Mouse (Mus musculus) liver, embryonic 16.5 days (tissue): ENCODE measurements around the gene Appl1. TPM values are rescaled to one million over a fixed set of nuclear protein-coding genes. Genes with fewer than 3 reads are reported as not detected.

Experiments used
- ATAC-seq: fragments of 200-750 bp; cut with Nextera tagmentation; 2 replicates; pipeline ENCODE4 v1.8.0; 2017; ENCODE audit warnings: low read depth, mild to moderate bottlenecking, moderate number of reproducible peaks, moderate library complexity
- H3K27ac ChIP-seq: fragments of 300-500 bp; sonication (generic); 2 replicates; pipeline ENCODE4 v1.5.1; 2014; ENCODE audit warnings: mild to moderate bottlenecking, low read length
- H3K27me3 ChIP-seq: fragments of 300-500 bp; sonication (generic); 2 replicates; pipeline ENCODE4 v1.6.1; 2014; ENCODE audit warnings: low read depth, low read length, mixed read lengths; ENCODE audit not compliant: control insufficient read depth, insufficient read depth
- H3K36me3 ChIP-seq: fragments of 300-500 bp; sonication (generic); 2 replicates; pipeline ENCODE4 v1.6.1; 2014; ENCODE audit warnings: mild to moderate bottlenecking; ENCODE audit not compliant: control insufficient read depth, insufficient read depth
- H3K4me1 ChIP-seq: fragments of 300-500 bp; sonication (generic); 2 replicates; pipeline ENCODE4 v1.6.1; 2014; ENCODE audit warnings: low read depth, low read length, mixed read lengths; ENCODE audit not compliant: control insufficient read depth
- H3K4me2 ChIP-seq: fragments of 300-500 bp; sonication (generic); 2 replicates; pipeline ENCODE4 v1.6.1; 2014; ENCODE audit warnings: low read depth, low read length, mixed read lengths
- H3K4me3 ChIP-seq: fragments of 300-500 bp; sonication (generic); 2 replicates; pipeline ENCODE4 v1.5.1; 2014; ENCODE audit warnings: low read depth, mild to moderate bottlenecking, low read length
- H3K9ac ChIP-seq: fragments of 300-500 bp; sonication (generic); 2 replicates; pipeline ENCODE4 v1.6.1; 2014; ENCODE audit warnings: low read depth, low read length
- H3K9me3 ChIP-seq: fragments of 300-500 bp; sonication (generic); replicated peaks from 2 replicates; pipeline ENCODE4 v1.6.1; 2016; ENCODE audit warnings: low read length; ENCODE audit not compliant: control insufficient read depth
- WGBS: fragments of 180-500 bp; shearing (Covaris S2); extraction: QIAGEN DNeasy Blood & Tissue Kit; methylation state at CpG from one replicate; pipeline ENCODE4 v1.1.7; 2014; ENCODE audit not compliant: insufficient replicate concordance; 5-methylcytosine and 5-hydroxymethylcytosine counted together
- polyA plus RNA-seq: library from polyadenylated mRNA; unstranded; fragments of >200 nt; fragmentation: Nextera tagmentation; extraction: Ambion mirVana; gene quantifications from 2 replicates; pipeline ENCODE4 v1.2.1, GENCODE M21; 2015

Gene Appl1
- 6.4 and 7.0 TPM in 2 replicates for polyA plus RNA-seq

- H3K27ac ChIP-seq: peak within 1 kb of the TSS; percentile 63
Measured at GRCm38 (mm10) chr14:26971106-26971789, at the start of gene Appl1. Gene Appl1 (minus strand): TSS chr14:26971232.

GRCm38 (mm10) chr14:27019850-27020249 lies 48.8 kb upstream of the Appl1 start:
- ATAC-seq: no peak
- H3K4me1 ChIP-seq: no peaks in the 10 kb centered on the region
- no peak overlapping the region for H3K4me2 ChIP-seq
- no peak overlapping the region for H3K4me3 ChIP-seq
- WGBS: 75% methylated on average over 14 of the region's 14 CpGs
- no peaks in the 10 kb centered on the region for H3K9me3 ChIP-seq
- no peaks in the 10 kb centered on the region for H3K36me3 ChIP-seq
- no peak overlapping the region for H3K9ac ChIP-seq
- H3K27me3 ChIP-seq: no peaks in the 10 kb centered on the region
- H3K27ac ChIP-seq: no peak overlapping the region

More at GRCm38 (mm10) chr14:26971106-26971789, at the start of gene Appl1:
- no peak for ATAC-seq
- Histone ChIP-seq H3K9me3 (no peaks in the 10 kb centered on the region), H3K4me2 (peak within 1 kb of the TSS; percentile 98), H3K9ac (peak within 1 kb of the TSS; percentile 80), H3K36me3 (no peaks in the 10 kb centered on the region), H3K27me3 (no peaks in the 10 kb centered on the region), H3K4me1 (peaks cover 6% of the 10 kb centered on the region), H3K4me3 (peak within 1 kb of the TSS; percentile 85)
- 32% methylated on average over 10 of the region's 10 CpGs for WGBS

GRCm38 (mm10) chr14:27017936-27018335 lies 46.9 kb upstream of the Appl1 start:
- no peak for ATAC-seq
- H3K4me3 ChIP-seq: no peak overlapping the region
- no peaks in the 10 kb centered on the region for H3K4me1 ChIP-seq
- H3K27me3 ChIP-seq: no peaks in the 10 kb centered on the region
- 75% methylated on average over 2 of the region's 2 CpGs for WGBS
- H3K4me2 ChIP-seq: no peak overlapping the region
- no peaks in the 10 kb centered on the region for H3K9me3 ChIP-seq
- no peaks in the 10 kb centered on the region for H3K36me3 ChIP-seq
- H3K27ac ChIP-seq: no peak overlapping the region
- no peak overlapping the region for H3K9ac ChIP-seq

- no peak overlapping the region for H3K4me2 ChIP-seq
- WGBS: 43% methylated on average over 4 of the region's 4 CpGs
- H3K27me3 ChIP-seq: no peaks in the 10 kb centered on the region
- H3K36me3 ChIP-seq: no peaks in the 10 kb centered on the region
- H3K9me3 ChIP-seq: no peaks in the 10 kb centered on the region
- no peak for ATAC-seq
- no peak overlapping the region for H3K27ac ChIP-seq
- H3K4me1 ChIP-seq: no peaks in the 10 kb centered on the region
- no peak overlapping the region for H3K9ac ChIP-seq
- no peak overlapping the region for H3K4me3 ChIP-seq
Measured at GRCm38 (mm10) chr14:27013658-27014057, 42.6 kb upstream of the Appl1 start.

- no peaks in the 10 kb centered on the region for H3K36me3 ChIP-seq
- H3K4me2 ChIP-seq: no peak overlapping the region
- no peak for ATAC-seq
- H3K9ac ChIP-seq: no peak overlapping the region
- H3K4me1 ChIP-seq: no peaks in the 10 kb centered on the region
- H3K27ac ChIP-seq: no peak overlapping the region
- no peak overlapping the region for H3K4me3 ChIP-seq
- H3K27me3 ChIP-seq: no peaks in the 10 kb centered on the region
- no peaks in the 10 kb centered on the region for H3K9me3 ChIP-seq
- 59% methylated on average over 5 of the region's 5 CpGs for WGBS
Measured at GRCm38 (mm10) chr14:27011561-27011960, 40.5 kb upstream of the Appl1 start.

GRCm38 (mm10) chr14:27005937-27006336 lies 34.9 kb upstream of the Appl1 start:
- H3K27ac ChIP-seq: no peak overlapping the region
- no peaks in the 10 kb centered on the region for H3K4me1 ChIP-seq
- whole genome bisulfite sequencing: 26% methylated on average over 6 of the region's 6 CpGs
- no peak for ATAC-seq
- no peaks in the 10 kb centered on the region for H3K27me3 ChIP-seq
- no peak overlapping the region for H3K9ac ChIP-seq
- no peaks in the 10 kb centered on the region for H3K9me3 ChIP-seq
- H3K36me3 ChIP-seq: no peaks in the 10 kb centered on the region
- no peak overlapping the region for H3K4me2 ChIP-seq
- H3K4me3 ChIP-seq: no peak overlapping the region

- Histone ChIP-seq H3K27ac (no peak overlapping the region), H3K27me3 (no peaks in the 10 kb centered on the region), H3K36me3 (no peaks in the 10 kb centered on the region), H3K9me3 (no peaks in the 10 kb centered on the region), H3K4me3 (no peak overlapping the region), H3K4me1 (peaks cover under 1% of the 10 kb centered on the region), H3K9ac (no peak overlapping the region), H3K4me2 (no peak overlapping the region)
- WGBS: 71% methylated on average over 7 of the region's 7 CpGs
- no peak for ATAC-seq
Measured at GRCm38 (mm10) chr14:27004906-27005305, 33.9 kb upstream of the Appl1 start.

- Histone ChIP-seq H3K9me3 (no peaks in the 10 kb centered on the region), H3K9ac (peak overlapping the region; percentile 52), H3K36me3 (no peaks in the 10 kb centered on the region), H3K27ac (peak overlapping the region; percentile 30; the same call in 1 of the 2 replicates), H3K4me2 (peak overlapping the region; percentile 62), H3K4me1 (peaks cover 2% of the 10 kb centered on the region), H3K4me3 (peak overlapping the region; percentile 58), H3K27me3 (no peaks in the 10 kb centered on the region)
- peak; percentile 73 for ATAC-seq
- WGBS: 5% methylated on average over 11 of the region's 11 CpGs
Measured at GRCm38 (mm10) chr14:27000386-27000785, 29.4 kb upstream of the Appl1 start.

- Histone ChIP-seq H3K4me2 (no peak overlapping the region), H3K36me3 (no peaks in the 10 kb centered on the region), H3K4me1 (peaks cover 7% of the 10 kb centered on the region), H3K27me3 (no peaks in the 10 kb centered on the region), H3K9ac (no peak overlapping the region), H3K9me3 (no peaks in the 10 kb centered on the region), H3K4me3 (no peak overlapping the region), H3K27ac (no peak overlapping the region)
- no peak for ATAC-seq
Measured at GRCm38 (mm10) chr14:26996257-26996656, 25.2 kb upstream of the Appl1 start.
